Mouse (Mus musculus) adrenal gland, postnatal 4 days (tissue): Measurements from ENCODE around the gene Fgf15. TPM values are rescaled to one million over a fixed set of nuclear protein-coding genes. Genes with fewer than 3 reads are reported as not detected.

Experiments
- DNase-seq, 2 experiments: peaks; one replicate each; pipeline ENCODE4 v3.0.0; 2021 to 2022; ENCODE audit warnings: low spot score in 2 of 2, mixed read lengths in 2 of 2
- long read RNA-seq, 2 experiments: library from polyadenylated mRNA; stranded (forward); transcript quantifications; one replicate each; pipeline ENCODE4 v2.0.0; 2021
- total RNA-seq, 2 experiments: library from RNA; stranded (reverse); gene quantifications; 2 replicates each; pipeline ENCODE4 v1.2.3; 2021

Gene Fgf15
- under 1 TPM in 1 of 2 experiments, not detected in 1; 0.53 TPM for total RNA-seq
- long read RNA-seq, experiment 1 = 0 reads
- long read RNA-seq, experiment 2 = 0 reads

GRCm38 (mm10) chr7:144896294-144897218 lies at the start of gene Fgf15:
TSS of gene Fgf15 (plus strand) at chr7:144896531.
- DNase-seq = no peak

- no peak for DNase-seq
Observed at GRCm38 (mm10) chr7:144847067-144847466, 49.3 kb upstream of the Fgf15 start, which contains the start of gene Fgf4. TSS of gene Fgf4 (plus strand) at chr7:144847367.

GRCm38 (mm10) chr7:144851321-144851720 lies 45.0 kb upstream of the Fgf15 start:
- no peak for DNase-seq

GRCm38 (mm10) chr7:144854966-144855365 lies 41.4 kb upstream of the Fgf15 start:
- no peak for DNase-seq

GRCm38 (mm10) chr7:144857158-144857557 lies 39.2 kb upstream of the Fgf15 start:
- no peak for DNase-seq

- DNase-seq = no peak
Observed at GRCm38 (mm10) chr7:144857826-144858342, 38.4 kb upstream of the Fgf15 start.

- no peak for DNase-seq
Observed at GRCm38 (mm10) chr7:144858702-144859101, 37.6 kb upstream of the Fgf15 start.

- no peak for DNase-seq
Observed at GRCm38 (mm10) chr7:144861056-144861768, 35.1 kb upstream of the Fgf15 start.

- no peak for DNase-seq
Observed at GRCm38 (mm10) chr7:144861769-144862070, 34.6 kb upstream of the Fgf15 start.

- DNase-seq = no peak
Observed at GRCm38 (mm10) chr7:144862126-144862525, 34.2 kb upstream of the Fgf15 start.

GRCm38 (mm10) chr7:144862712-144863111 lies 33.6 kb upstream of the Fgf15 start:
- no peak for DNase-seq

GRCm38 (mm10) chr7:144863196-144863595 lies 33.1 kb upstream of the Fgf15 start:
- DNase-seq = no peak

- no peak for DNase-seq
Observed at GRCm38 (mm10) chr7:144864160-144864670, 32.1 kb upstream of the Fgf15 start.

- no peak for DNase-seq
Observed at GRCm38 (mm10) chr7:144867161-144867560, 29.2 kb upstream of the Fgf15 start.

GRCm38 (mm10) chr7:144867602-144868001 lies 28.7 kb upstream of the Fgf15 start:
- DNase-seq = no peak

- no peak for DNase-seq
Observed at GRCm38 (mm10) chr7:144872420-144872819, 23.9 kb upstream of the Fgf15 start.

GRCm38 (mm10) chr7:144873160-144873559 lies 23.2 kb upstream of the Fgf15 start:
- DNase-seq = no peak

- no peak for DNase-seq
Observed at GRCm38 (mm10) chr7:144874226-144874625, 22.1 kb upstream of the Fgf15 start.

- no peak for DNase-seq
Observed at GRCm38 (mm10) chr7:144878401-144878800, 17.9 kb upstream of the Fgf15 start.

GRCm38 (mm10) chr7:144883106-144883505 lies 13.2 kb upstream of the Fgf15 start:
- DNase-seq = no peak

- no peak for DNase-seq
Observed at GRCm38 (mm10) chr7:144887672-144888071, 8.7 kb upstream of the Fgf15 start.
